Mouse (Mus musculus) right cerebral cortex, postnatal 4 days (tissue): Measurements from ENCODE around the gene Gm3029.
"Not testable (repeated sequence)": the region's sequence is repeated elsewhere in the genome, so short reads cannot be mapped to it uniquely, and the experiment has no call there.

Source experiments
- DNase-seq: peaks from one replicate; pipeline ENCODE4 v3.0.0-alpha.2; 2022

Gene Gm3029

DNA sequence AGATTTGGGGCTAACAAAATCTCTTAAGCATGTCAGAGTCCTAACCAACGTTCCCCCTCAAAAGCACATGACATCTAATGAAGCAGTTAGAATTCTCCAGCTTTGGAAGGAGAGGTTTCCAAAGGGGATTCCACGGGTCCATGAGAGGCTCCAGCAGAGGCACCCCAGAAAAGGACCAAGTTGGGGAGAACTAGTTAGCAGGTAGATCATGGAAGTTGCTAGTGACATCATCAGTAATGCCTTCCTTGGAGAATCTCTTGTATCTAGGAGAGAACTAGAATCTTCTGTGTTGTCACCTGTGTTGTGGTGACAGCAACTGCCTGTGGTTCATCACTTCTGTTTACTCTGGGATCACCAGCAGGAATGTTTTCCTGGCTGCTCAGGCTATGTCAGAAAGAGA lies at the start of gene Gm3029:
TSS of gene Gm3029 (plus strand) at position 301 of the 400 bp plus-strand sequence.
- not testable (repeated sequence) for DNase-seq

DNA sequence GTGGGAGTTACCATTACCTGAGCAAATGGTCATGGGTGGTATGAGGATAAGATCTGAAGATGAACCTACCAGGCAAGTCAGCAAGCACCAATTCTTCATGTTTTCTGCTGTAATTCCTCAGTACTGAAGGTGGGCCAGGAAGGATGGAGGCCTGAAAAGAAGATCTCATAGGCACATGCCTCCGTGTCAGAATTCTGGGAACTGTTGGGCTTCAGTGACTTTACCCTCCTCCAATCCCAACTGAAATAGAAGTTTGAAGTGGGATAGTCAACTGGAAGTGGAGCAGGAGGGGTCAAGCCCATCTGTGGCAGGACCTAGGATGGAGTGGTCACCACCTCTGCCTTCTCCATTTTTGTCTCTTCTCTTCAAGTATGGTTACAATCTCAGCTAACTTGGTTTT lies 47.7 kb upstream of the Gm3029 start, which contains the start of gene Gm2916:
TSS of gene Gm2916 (plus strand) at position 301 of the 400 bp plus-strand sequence.
- not testable (repeated sequence) for DNase-seq

DNA sequence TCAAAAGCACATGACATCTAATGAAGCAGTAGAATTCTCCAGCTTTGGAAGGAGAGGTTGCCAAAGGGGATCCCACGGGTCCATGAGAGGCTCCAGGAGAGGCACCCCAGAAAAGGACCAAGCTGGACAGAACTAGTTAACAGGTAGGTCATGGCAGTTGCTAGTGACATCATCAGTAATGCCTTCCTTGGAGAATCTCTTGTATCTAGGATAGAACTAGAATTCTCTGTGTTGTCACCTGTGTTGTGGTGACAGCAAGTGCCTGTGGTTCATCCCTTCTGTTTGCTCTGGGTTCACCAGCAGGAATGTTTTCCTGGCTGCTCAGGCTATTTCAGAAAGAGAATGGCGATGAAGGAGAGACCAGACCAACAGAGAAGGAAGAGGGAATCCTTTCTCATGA lies 31.7 kb downstream of the Gm3029 start, which contains the start of gene Gm3095:
TSS of gene Gm3095 (plus strand) at position 301 of the 400 bp plus-strand sequence.
- DNase-seq, result not testable (repeated sequence)
